Mouse (Mus musculus) lung, postnatal 0 days (tissue): Measurements from ENCODE around the gene Hpse2.

Experiments used
- CTCF ChIP-seq: IDR thresholded peaks from 2 replicates; pipeline ENCODE4 v1.5.1; 2016; ENCODE audit warnings: antibody characterized with exemption, mild to moderate bottlenecking
- EP300 ChIP-seq: IDR thresholded peaks from 2 replicates; pipeline ENCODE4 v1.6.1; 2016; ENCODE audit warnings: antibody characterized with exemption, mild to moderate bottlenecking, control low read depth

DNA sequence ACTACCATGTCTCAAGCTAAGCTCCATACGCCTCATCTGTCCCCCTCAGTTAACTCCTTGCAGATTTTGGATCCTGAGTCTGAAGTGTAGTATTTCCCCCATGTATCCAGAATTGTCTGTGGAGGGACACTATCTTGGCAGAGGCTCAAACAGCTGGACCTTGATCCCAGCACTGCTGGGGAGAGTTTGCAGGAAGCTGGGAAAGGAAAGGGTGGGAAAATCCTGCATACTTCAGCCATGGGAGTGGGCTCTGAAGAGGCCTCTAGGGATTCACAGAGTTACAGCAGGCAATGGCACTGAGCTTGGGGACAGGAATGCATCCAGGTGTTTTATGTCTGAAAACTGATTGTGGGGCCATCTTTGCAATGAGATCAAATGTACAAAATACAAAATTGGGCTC is 450.6 kb downstream of the Hpse2 start:
- TF ChIP-seq EP300 (no peak), CTCF (no peak)
